Mouse (Mus musculus) stomach, embryonic 16.5 days (tissue): ENCODE results near the gene Hoxd10. TPM values are rescaled to one million over a fixed set of nuclear protein-coding genes. Genes with fewer than 3 reads are reported as not detected.

Experiments
- ATAC-seq: fragments of 200-750 bp; cut with Nextera tagmentation; 2 replicates; pipeline ENCODE4 v1.8.0; 2017; ENCODE audit warnings: moderate number of reproducible peaks, moderate TSS enrichment; ENCODE audit not compliant: insufficient read depth, low FRiP score
- H3K27ac ChIP-seq: fragments of 300-500 bp; sonication (generic); 2 replicates; pipeline ENCODE4 v1.5.1; 2014; ENCODE audit warnings: low read length
- H3K27me3 ChIP-seq: fragments of 300-500 bp; sonication (generic); 2 replicates; pipeline ENCODE4 v1.6.1; 2014; ENCODE audit warnings: low read length, control low read depth, mixed read lengths; ENCODE audit not compliant: control insufficient read depth, insufficient read depth
- H3K36me3 ChIP-seq: fragments of 300-500 bp; sonication (generic); 2 replicates; pipeline ENCODE4 v1.6.1; 2014; ENCODE audit warnings: low read length; ENCODE audit not compliant: control insufficient read depth, insufficient read depth
- H3K4me1 ChIP-seq: fragments of 300-500 bp; sonication (generic); 2 replicates; pipeline ENCODE4 v1.6.1; 2014; ENCODE audit warnings: low read length, control low read depth, mixed read lengths; ENCODE audit not compliant: control insufficient read depth, insufficient read depth
- H3K4me2 ChIP-seq: fragments of 300-500 bp; sonication (generic); 2 replicates; pipeline ENCODE4 v1.6.1; 2014; ENCODE audit warnings: low read depth, low read length, mixed read lengths
- H3K4me3 ChIP-seq: fragments of 300-500 bp; sonication (generic); replicated peaks from 2 replicates; pipeline ENCODE4 v1.5.1; 2014; ENCODE audit warnings: mild to moderate bottlenecking, low read length
- H3K9ac ChIP-seq: fragments of 300-500 bp; sonication (generic); 2 replicates; pipeline ENCODE4 v1.6.1; 2014; ENCODE audit warnings: low read length
- H3K9me3 ChIP-seq: fragments of 300-500 bp; sonication (generic); replicated peaks from 2 replicates; pipeline ENCODE4 v1.6.1; 2016; ENCODE audit warnings: low read length, control low read depth; ENCODE audit not compliant: control insufficient read depth
- WGBS: fragments of 180-500 bp; shearing (Covaris S2); extraction: QIAGEN DNeasy Blood & Tissue Kit; methylation state at CpG from one replicate; pipeline ENCODE4 v1.1.7; 2014; 5-methylcytosine and 5-hydroxymethylcytosine counted together
- polyA plus RNA-seq: library from polyadenylated mRNA; unstranded; fragments of >200 nt; fragmentation: Nextera tagmentation; extraction: Ambion mirVana; gene quantifications from 2 replicates; pipeline ENCODE4 v1.2.1, GENCODE M21; 2015

The Hoxd10 gene
- polyA plus RNA-seq, 1 experiment from 2014 or later = 0.21 TPM

GRCm38 (mm10) chr2:74698201-74699052 lies 6.7 kb downstream of the Hoxd10 start:
- Histone ChIP-seq H3K4me3 (peak overlapping the region; percentile 39), H3K27me3 (peaks cover 96% of the 10 kb centered on the region), H3K4me1 (peaks cover 6% of the 10 kb centered on the region), H3K9ac (no peak overlapping the region), H3K27ac (no peak overlapping the region), H3K9me3 (no peaks in the 10 kb centered on the region), H3K36me3 (no peaks in the 10 kb centered on the region), H3K4me2 (peak overlapping the region; percentile 50)
- under 1% methylated on average over 81 of the region's 86 CpGs for WGBS
- no peak for ATAC-seq

DNA sequence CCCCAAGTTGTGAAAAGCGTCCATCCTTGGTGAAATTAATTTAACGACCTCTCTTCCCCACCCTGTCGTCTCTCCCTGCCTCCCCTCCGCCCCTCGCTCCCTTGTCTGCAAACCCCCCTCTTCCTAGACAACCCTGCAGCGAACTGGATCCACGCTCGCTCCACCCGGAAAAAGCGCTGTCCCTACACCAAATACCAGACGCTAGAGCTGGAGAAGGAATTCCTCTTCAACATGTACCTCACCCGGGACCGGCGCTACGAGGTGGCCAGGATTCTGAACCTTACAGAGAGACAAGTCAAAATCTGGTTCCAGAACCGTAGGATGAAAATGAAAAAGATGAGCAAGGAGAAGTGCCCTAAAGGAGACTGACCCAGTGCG lies 7.3 kb downstream of the Hoxd10 start:
- H3K9ac ChIP-seq = no peak overlapping the region
- no peak for ATAC-seq
- no peak overlapping the region for H3K27ac ChIP-seq
- H3K27me3 ChIP-seq = peaks cover 94% of the 10 kb centered on the region
- H3K36me3 ChIP-seq = no peaks in the 10 kb centered on the region
- no peak overlapping the region for H3K4me2 ChIP-seq
- no peak overlapping the region for H3K4me3 ChIP-seq
- H3K9me3 ChIP-seq = no peaks in the 10 kb centered on the region
- WGBS = 2% methylated on average over 17 of the region's 17 CpGs
- H3K4me1 ChIP-seq = peaks cover 6% of the 10 kb centered on the region

GRCm38 (mm10) chr2:74699664-74700545 lies 8.2 kb downstream of the Hoxd10 start:
- WGBS = 10% methylated on average over 23 of the region's 23 CpGs
- no peak overlapping the region for H3K4me3 ChIP-seq
- H3K27me3 ChIP-seq = peaks cover 94% of the 10 kb centered on the region
- no peaks in the 10 kb centered on the region for H3K9me3 ChIP-seq
- H3K4me1 ChIP-seq = peaks cover 6% of the 10 kb centered on the region
- H3K27ac ChIP-seq = no peak overlapping the region
- no peak overlapping the region for H3K9ac ChIP-seq
- no peak for ATAC-seq
- H3K4me2 ChIP-seq = no peak overlapping the region
- H3K36me3 ChIP-seq = no peaks in the 10 kb centered on the region

- H3K9ac ChIP-seq = no peak overlapping the region
- no peak overlapping the region for H3K27ac ChIP-seq
- H3K36me3 ChIP-seq = no peaks in the 10 kb centered on the region
- H3K4me2 ChIP-seq = no peak overlapping the region
- peaks cover 94% of the 10 kb centered on the region for H3K27me3 ChIP-seq
- no peaks in the 10 kb centered on the region for H3K9me3 ChIP-seq
- 9% methylated on average over 22 of the region's 22 CpGs for WGBS
- H3K4me1 ChIP-seq = peaks cover 8% of the 10 kb centered on the region
- H3K4me3 ChIP-seq = no peak overlapping the region
- ATAC-seq = no peak
Observed at GRCm38 (mm10) chr2:74700546-74701112, 8.9 kb downstream of the Hoxd10 start.

GRCm38 (mm10) chr2:74701949-74702819 lies 10.5 kb downstream of the Hoxd10 start:
- peaks cover 90% of the 10 kb centered on the region for H3K27me3 ChIP-seq
- H3K36me3 ChIP-seq = no peaks in the 10 kb centered on the region
- no peaks in the 10 kb centered on the region for H3K9me3 ChIP-seq
- no peak for ATAC-seq
- 13% methylated on average over 17 of the region's 17 CpGs for WGBS
- H3K4me1 ChIP-seq = peaks cover 9% of the 10 kb centered on the region
- H3K9ac ChIP-seq = no peak overlapping the region
- H3K4me3 ChIP-seq = no peak overlapping the region
- H3K4me2 ChIP-seq = no peak overlapping the region
- no peak overlapping the region for H3K27ac ChIP-seq

DNA sequence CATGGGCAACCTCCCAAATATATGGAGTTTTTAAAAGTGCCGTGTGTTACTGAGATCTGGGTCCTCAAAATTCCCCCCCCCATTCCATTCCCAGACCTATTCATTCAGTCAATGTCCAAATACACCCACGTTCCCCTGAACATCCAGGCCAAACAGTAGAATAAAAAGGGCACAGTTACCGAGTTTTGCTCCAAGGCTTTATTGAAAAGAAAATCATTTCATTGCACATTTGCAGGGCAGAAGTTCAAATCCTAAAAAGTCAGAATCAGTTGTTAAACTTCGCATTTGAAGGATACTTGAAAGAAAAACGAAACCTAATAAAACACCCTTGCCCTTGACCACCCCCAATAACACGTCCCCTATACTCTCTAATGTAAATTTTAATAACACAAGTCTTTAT lies 11.1 kb downstream of the Hoxd10 start:
- Histone ChIP-seq H3K4me3 (no peak overlapping the region), H3K9me3 (no peaks in the 10 kb centered on the region), H3K4me1 (peaks cover 7% of the 10 kb centered on the region), H3K27ac (no peak overlapping the region), H3K9ac (no peak overlapping the region), H3K36me3 (no peaks in the 10 kb centered on the region), H3K4me2 (no peak overlapping the region), H3K27me3 (peaks cover 90% of the 10 kb centered on the region)
- WGBS = 30% methylated on average over 6 of the region's 6 CpGs
- ATAC-seq = no peak

DNA sequence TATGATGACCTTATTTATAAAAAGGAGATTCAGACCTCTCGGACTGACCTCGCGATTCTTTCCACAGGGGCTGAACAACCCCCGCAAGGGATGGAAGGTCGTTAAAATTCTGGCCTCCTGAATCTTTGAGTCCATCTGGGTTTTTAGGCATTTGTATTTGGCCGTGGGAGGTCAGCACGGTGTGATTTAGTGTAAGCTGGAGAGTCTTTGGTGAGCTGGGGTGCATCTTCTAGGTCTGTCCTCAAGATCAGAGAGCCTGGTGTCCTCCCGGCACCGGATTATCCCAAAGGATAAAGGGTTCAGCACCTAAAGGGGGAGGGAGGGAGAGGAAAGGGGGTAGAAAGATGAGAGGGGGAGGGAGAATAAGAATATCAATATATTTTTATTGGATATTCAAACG lies 11.6 kb downstream of the Hoxd10 start:
- peaks cover 90% of the 10 kb centered on the region for H3K27me3 ChIP-seq
- H3K4me1 ChIP-seq = 0 out of 2 replicates have a peak, but pooled peaks cover 3% of the 10 kb centered on the region
- H3K9ac ChIP-seq = no peak overlapping the region
- no peak overlapping the region for H3K4me2 ChIP-seq
- no peaks in the 10 kb centered on the region for H3K9me3 ChIP-seq
- H3K36me3 ChIP-seq = no peaks in the 10 kb centered on the region
- 13% methylated on average over 10 of the region's 10 CpGs for WGBS
- ATAC-seq = no peak
- no peak overlapping the region for H3K4me3 ChIP-seq
- no peak overlapping the region for H3K27ac ChIP-seq

GRCm38 (mm10) chr2:74703720-74704392 lies 12.1 kb downstream of the Hoxd10 start:
- Histone ChIP-seq H3K4me1 (0 out of 2 replicates have a peak, but pooled peaks cover 3% of the 10 kb centered on the region), H3K36me3 (no peaks in the 10 kb centered on the region), H3K27me3 (peaks cover 90% of the 10 kb centered on the region), H3K4me2 (no peak overlapping the region), H3K4me3 (no peak overlapping the region), H3K9me3 (no peaks in the 10 kb centered on the region), H3K9ac (no peak overlapping the region), H3K27ac (no peak overlapping the region)
- 7% methylated on average over 26 of the region's 26 CpGs for WGBS
- no peak for ATAC-seq
